In genomic region chr3:32333456-32334086, GRCm38 (mm10) we compare ENCODE assay signal across 7 mouse cellular contexts. TPM values are rescaled to one million over a fixed set of nuclear protein-coding genes. Genes with fewer than 3 reads are reported as not detected.
DNase-seq lines count a peak whose midpoint lies in the region; ATAC-seq lines count a peak whose summit lies in the region.

No protein-coding gene starts in this region.

- intact Hi-C loops in left cerebral cortex, postnatal 25 days (cut with DNase I), result loop anchor here (1.0 to 5.0 kb wide), 2 partner anchors 176 to 364 kb away; no protein-coding TSS in a partner anchor

- no peak overlapping the region for H3K4me3 ChIP-seq in intestine, embryonic 16.5 days (ENCODE audit: low read length)
- no peak overlapping the region for H3K4me3 ChIP-seq in midbrain, embryonic 13.5 days (replicated peaks)

- H3K27me3 ChIP-seq in intestine, embryonic 16.5 days (replicated peaks; ENCODE audit: control insufficient read depth, insufficient read depth, low read length), result no peaks in the 10 kb centered on the region
- no peaks in the 10 kb centered on the region for H3K27me3 ChIP-seq in midbrain, embryonic 13.5 days

- no peak overlapping the region for H3K4me2 ChIP-seq in intestine, embryonic 16.5 days (ENCODE audit: low read depth, low read length)
- H3K4me2 ChIP-seq in midbrain, embryonic 13.5 days (replicated peaks), result no peak overlapping the region

- WGBS in intestine, embryonic 16.5 days, result 34% methylated on average over 7 of the region's 7 CpGs
- WGBS in midbrain, embryonic 13.5 days, result 36% methylated on average over 7 of the region's 7 CpGs

- ATAC-seq in intestine, embryonic 16.5 days, result peak; percentile 73
- ATAC-seq in midbrain, embryonic 13.5 days, result peak; percentile 80

- H3K9me3 ChIP-seq in intestine, embryonic 16.5 days (ENCODE audit: control insufficient read depth, low read length), result no peaks in the 10 kb centered on the region
- no peaks in the 10 kb centered on the region for H3K9me3 ChIP-seq in midbrain, embryonic 13.5 days

- no peak overlapping the region for H3K9ac ChIP-seq in intestine, embryonic 16.5 days (ENCODE audit: low read depth, low read length)
- no peak overlapping the region for H3K9ac ChIP-seq in midbrain, embryonic 13.5 days (replicated peaks)

- no peaks in the 10 kb centered on the region for H3K36me3 ChIP-seq in intestine, embryonic 16.5 days (ENCODE audit: control insufficient read depth, insufficient read depth, low read length)
- peaks cover 8% of the 10 kb centered on the region; the same call in 1 of the 2 replicates for H3K36me3 ChIP-seq in midbrain, embryonic 13.5 days

- DNase-seq in adrenal gland, adult 18-20 months (ENCODE audit: low spot score in 2 of 2), result peak; percentile 65 to 71
- DNase-seq in cerebellum, postnatal 36 days, result peak; percentile 77 to 85
- DNase-seq in gastrocnemius, postnatal 10 days, result peak; percentile 75
- peak; percentile 80 to 88 for DNase-seq in left cerebral cortex, postnatal 25 days (ENCODE audit: low spot score in 2 of 2)
- peak; percentile 32 to 67 for DNase-seq in spleen, adult 18-20 months

- no peaks in the 10 kb centered on the region for H3K4me1 ChIP-seq in intestine, embryonic 16.5 days (ENCODE audit: control insufficient read depth, insufficient read depth, low read length)
- H3K4me1 ChIP-seq in midbrain, embryonic 13.5 days (replicated peaks), result no peaks in the 10 kb centered on the region

- H3K27ac ChIP-seq in intestine, embryonic 16.5 days (ENCODE audit: low read length), result no peak overlapping the region
- H3K27ac ChIP-seq in midbrain, embryonic 13.5 days, result no peak overlapping the region

RNA-seq across cellular contexts. Expression of gene Zmat3, which starts 32.2 kb away (rescaled TPM):
- 10 to 100 TPM; 22.2 to 24.0 TPM for total RNA-seq in adrenal gland, adult 18-20 months (2021)
- total RNA-seq in gastrocnemius, postnatal 10 days (2021), result 10 to 100 TPM; 11.2 to 13.2 TPM
- polyA plus RNA-seq in intestine, embryonic 16.5 days (2015; fragmentation: Nextera tagmentation; extraction: Ambion mirVana), result 2.9 and 3.0 TPM in 2 replicates
- total RNA-seq in left cerebral cortex, postnatal 25 days (2021), result 10 to 100 TPM; 96.0 to 98.3 TPM
- 7.8 and 9.4 TPM in 2 replicates for polyA plus RNA-seq in midbrain, embryonic 13.5 days (2015; fragmentation: Nextera tagmentation; extraction: Ambion mirVana)
